Mouse (Mus musculus): Measurements from ENCODE around the gene Rffl. TPM values are rescaled to one million over a fixed set of nuclear protein-coding genes. Genes with fewer than 3 reads are reported as not detected.

The Rffl gene
- 1 to 10 TPM; 5.6 to 9.7 TPM for total RNA-seq (2021)
- long read RNA-seq, experiment 1, partial matches to known transcripts = 3 of 8 reads
- long read RNA-seq, experiment 1, other reads (novel, unspliced or antisense) = 5 of 8 reads
- long read RNA-seq, experiment 2, partial matches to known transcripts = 0 of 20 reads
- long read RNA-seq, experiment 2, other reads (novel, unspliced or antisense) = 18 of 20 reads

DNA sequence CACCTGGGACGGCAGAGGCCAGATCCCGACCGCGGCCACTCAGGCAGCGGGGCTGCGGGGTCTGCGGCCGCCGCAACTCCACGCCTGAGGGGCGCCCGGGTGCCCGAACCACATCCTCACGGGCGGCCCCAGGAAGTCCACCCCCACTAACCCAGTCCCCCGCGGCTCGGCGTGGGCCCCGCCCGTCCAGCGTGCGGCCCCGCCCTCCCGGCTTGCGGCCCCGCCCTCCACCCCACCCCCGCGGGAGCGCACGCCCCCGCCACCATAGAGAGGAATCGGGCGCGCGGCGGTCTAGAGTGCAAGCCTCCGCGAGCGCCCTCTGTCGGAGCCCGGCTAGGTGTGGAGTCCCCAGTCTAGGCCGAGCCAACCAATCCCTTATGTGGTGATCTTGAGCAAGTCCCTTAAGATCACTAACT lies at the start of gene Rffl:
Rffl (minus strand) TSS at position 180 of the 416 bp plus-strand sequence.
- intact Hi-C loops (cut with DNase I) = loop anchor here (2.0 to 5.0 kb wide), 2 partner anchors 56 to 109 kb away; partner anchors contain the start of genes Cct6b and Zfp830
- peak; percentile 91 to 93 for DNase-seq

- intact Hi-C loops (cut with DNase I) = no loop called here
- DNase-seq = no peak
Observed at GRCm38 (mm10) chr11:82920768-82921167, 49.8 kb upstream of the Rffl start.

- intact Hi-C loops (cut with DNase I) = loop anchor here (2.0 kb wide), 1 partner anchor 44 kb away; no protein-coding TSS in a partner anchor
- peak; percentile 47 to 70 for DNase-seq
Observed at GRCm38 (mm10) chr11:82914711-82915352, 43.8 kb upstream of the Rffl start.

DNA sequence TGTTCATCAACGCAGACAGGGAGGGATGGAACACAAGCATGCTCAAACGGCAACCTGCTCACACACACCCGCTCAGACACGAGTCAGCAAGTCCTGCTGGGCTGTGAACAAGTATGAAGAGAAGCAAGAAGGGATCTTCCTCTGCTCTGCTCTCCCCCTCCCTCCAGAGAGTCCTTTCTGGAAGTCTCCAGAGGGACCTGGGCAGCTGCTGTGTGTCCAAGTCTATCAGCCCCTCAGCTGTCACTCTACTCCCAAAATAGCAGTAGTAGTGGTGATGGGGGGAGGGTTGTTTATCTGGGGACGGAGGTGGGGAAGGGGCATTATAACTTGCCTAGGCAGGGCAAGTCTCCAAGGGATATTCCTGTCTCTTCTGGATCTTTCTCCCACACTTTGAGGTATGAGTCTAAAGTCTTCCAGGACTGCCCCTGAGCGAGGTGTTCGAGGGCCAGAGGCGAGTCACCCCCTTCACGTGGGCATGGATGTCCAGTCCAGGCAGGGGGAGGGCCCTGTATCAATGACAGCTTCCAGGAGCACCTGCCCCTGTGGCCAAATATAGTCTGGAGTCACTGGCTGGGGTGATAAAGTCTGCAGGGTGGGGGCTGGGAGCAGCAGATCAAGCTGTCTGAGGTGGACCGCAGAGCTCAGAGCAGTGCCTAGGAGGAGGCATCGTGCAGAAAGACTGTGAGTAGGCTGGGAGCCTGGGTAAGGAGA lies 39.8 kb upstream of the Rffl start:
- peak; percentile 44 to 63 for DNase-seq
- intact Hi-C loops (cut with DNase I) = no loop called here

GRCm38 (mm10) chr11:82910250-82910649 lies 39.2 kb upstream of the Rffl start, which contains the start of gene Unc45b:
Gene Unc45b (plus strand): TSS chr11:82910550.
- intact Hi-C loops (cut with DNase I) = no loop called here

DNA sequence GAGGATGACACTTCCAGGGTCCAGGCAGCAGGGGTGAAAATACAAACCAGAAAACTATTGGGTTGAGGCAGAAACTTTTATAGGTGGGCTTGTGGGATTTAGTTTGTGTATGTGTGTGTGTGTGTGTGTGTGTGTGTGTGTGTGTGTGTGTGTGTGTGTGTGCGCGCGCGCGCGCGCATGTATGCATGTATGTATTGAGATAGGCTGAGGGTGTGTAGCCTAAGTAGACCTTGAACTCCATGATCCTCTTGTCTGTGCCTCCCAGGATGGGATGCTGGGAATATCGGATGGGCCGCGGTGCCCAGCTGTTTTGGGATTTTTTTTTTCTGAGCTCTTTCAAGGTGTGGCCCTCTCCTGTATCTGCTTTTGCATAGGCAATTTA lies 37.6 kb upstream of the Rffl start:
- intact Hi-C loops (cut with DNase I) = no loop called here
- DNase-seq = no peak

More at GRCm38 (mm10) chr11:82910250-82910649, 39.2 kb upstream of the Rffl start, which contains the start of gene Unc45b:
- DNase-seq = no peak

DNA sequence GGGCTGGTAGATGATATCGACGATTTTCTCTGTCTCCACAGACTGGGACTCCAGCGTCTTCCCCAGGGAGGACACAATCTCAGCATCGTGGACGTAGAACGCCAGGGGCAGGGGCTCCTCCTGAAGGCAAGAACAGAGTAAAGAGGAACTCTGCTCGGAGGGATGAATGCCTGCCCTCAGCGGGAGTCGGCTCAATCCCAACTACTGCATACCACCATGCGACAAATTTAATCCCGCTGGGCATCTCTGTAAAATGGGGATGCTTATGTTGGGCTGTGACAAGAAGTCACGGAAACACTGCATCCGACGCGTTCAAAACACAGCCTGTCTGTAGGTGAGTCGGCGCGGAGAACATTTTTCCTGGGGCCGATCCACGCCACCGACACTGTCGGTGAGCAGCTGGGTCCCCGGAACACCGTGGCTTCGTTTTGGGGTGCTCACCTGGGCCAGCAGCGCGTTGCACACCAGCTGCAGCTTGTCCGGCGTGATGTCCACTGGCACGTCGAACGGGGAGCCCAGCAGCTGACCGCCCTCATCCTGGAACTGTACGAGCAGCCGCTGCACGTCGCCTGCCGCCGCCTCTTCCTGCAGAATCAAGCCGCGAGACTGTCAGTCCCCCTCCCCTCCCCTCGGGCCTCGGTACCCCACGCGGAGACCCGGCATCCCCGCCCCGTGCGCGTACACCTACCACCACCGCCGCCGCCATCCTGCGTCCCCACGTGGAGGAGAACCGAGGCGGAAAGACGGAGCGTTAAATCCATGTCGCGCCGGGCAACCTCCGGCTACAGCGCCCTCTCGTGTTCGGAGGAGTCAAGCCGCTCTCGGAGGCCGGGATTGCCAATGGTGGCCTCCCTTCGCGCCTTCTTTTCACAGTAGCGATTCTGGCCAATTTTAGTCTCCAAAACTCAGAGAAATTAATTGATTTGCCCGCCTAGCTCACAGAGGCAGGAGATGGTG lies 36.9 kb upstream of the Rffl start, which contains the start of gene Nle1:
Nle1 (minus strand) TSS at position 761 of the 957 bp plus-strand sequence.
- intact Hi-C loops (cut with DNase I) = no loop called here
- DNase-seq = peak; percentile 89 to 91

DNA sequence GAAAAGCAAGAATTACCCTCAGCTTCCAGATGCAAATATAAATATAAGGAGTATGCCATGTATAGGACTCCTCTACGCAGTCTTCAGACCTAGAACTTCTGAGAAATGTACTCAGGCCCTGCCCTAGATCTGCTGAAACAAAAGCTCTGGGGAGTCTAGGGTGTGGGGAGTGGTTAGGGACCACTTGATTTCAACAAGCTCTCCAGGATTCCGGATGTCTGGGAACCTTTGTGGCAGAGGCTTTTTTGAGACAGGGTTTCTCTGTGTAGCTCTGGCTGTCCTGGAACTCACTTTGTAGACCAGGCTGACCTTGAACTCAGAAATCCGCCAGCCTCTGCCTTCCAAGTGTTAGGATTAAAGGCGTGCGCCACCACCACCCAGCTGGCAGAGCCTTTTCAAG lies 34.8 kb upstream of the Rffl start:
- intact Hi-C loops (cut with DNase I) = no loop called here
- DNase-seq = no peak

- intact Hi-C loops (cut with DNase I) = no loop called here
- no peak for DNase-seq
Observed at GRCm38 (mm10) chr11:82904952-82905351, 33.9 kb upstream of the Rffl start.

DNA sequence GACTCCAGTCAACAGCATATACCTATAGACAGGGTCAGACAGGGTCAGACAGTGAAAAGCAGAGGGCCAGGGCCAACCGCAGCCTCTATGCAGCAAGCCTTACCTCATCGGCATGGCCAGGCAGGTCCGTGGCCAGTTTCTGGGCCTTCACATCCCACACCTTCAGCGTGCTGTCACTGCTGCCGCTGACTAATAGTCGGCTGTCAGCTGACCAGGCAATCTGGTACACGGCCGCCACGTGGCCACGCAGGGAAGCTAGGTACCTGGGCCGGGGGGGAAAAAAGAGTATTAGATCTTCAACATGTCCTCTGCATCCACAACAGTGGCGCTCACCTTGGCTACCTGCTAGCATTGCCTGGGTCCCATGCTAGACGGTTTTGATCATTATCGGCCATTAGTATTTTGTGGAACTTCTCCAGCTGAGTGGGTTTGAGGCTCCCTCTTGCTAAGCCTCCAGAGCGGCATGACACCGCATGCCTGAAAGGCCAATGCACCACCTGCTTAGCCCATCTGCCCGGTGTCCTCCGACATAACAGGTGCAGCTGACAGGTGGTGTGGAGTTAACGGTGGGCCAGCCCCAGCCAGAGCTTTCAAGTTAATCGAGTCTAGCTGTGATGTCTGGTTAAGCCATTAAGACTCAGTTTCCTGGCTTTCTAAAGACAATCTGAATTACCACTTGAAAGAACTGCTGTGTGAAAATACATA lies 30.7 kb upstream of the Rffl start:
- intact Hi-C loops (cut with DNase I) = no loop called here
- no peak for DNase-seq

DNA sequence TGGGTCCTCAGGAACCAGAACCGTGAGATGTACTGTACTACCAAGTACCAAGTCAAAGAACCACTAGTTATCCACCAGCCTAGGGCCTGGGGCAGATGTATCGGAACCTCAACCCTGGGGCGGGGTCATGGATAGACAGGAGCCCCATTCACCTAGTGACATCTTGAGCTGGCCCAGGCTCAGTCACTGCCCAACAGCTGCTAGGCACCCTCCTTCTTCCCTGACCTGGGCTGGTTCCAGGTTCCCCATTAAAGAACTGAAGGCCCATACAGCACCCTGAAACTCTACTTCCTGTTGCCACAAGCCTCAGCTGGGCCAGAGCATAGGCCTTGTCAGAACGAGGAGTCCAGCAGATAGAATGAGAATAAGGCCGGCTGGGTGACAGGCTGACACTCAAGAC lies 28.7 kb upstream of the Rffl start:
- no peak for DNase-seq
- intact Hi-C loops (cut with DNase I) = no loop called here

GRCm38 (mm10) chr11:82897478-82897877 lies 26.5 kb upstream of the Rffl start:
- intact Hi-C loops (cut with DNase I) = no loop called here
- no peak for DNase-seq

DNA sequence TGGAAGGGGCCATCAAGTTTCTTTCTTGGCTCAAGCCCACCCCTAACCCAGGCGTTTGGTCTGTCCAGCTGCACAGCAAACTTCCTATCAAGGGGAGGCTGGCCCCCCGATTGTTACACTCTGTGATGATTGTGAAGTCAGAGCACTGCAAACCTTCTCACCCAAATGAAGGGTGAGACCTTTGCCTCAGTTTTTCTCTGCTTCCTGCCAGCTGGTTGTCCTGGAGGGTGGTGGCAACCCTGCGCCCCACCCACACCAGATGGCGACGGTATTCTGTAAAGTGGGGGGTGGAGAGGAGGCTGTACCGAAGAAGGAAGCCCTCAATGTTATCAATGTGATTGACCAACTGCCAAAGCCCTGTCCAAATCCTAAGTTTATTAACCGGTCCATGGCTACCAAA lies 20.9 kb upstream of the Rffl start, which contains the start of gene Fndc8:
Fndc8 (plus strand) TSS at position 189 of the 400 bp plus-strand sequence.
- intact Hi-C loops (cut with DNase I) = loop anchor here (2.0 to 5.0 kb wide), 4 partner anchors 70 to 655 kb away; no protein-coding TSS in a partner anchor
- no peak for DNase-seq

DNA sequence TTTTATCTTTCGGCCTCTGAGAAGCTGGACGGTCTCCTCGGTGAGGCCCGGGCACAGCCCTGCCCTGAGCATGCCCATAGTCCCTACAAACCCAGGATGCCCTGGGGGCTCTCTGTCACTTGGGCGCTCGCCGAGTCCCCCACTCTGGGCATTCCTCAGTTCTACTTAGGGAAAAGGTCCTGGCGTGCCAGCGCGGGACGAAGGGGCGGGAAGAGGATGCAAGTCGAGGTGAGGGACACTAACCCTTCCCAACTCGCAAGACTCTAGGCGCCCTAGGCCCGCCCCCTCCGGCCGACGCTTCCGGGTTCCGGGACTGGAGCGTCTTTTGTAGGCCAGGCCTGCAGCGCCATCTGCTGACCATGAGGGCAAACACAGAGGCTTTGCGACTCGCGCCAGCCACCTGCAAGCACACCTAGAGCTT lies 19.3 kb upstream of the Rffl start, which contains the start of gene Rad51d:
Rad51d (minus strand) TSS at position 273 of the 421 bp plus-strand sequence.
- intact Hi-C loops (cut with DNase I) = loop anchor here (2.0 to 5.0 kb wide), 4 partner anchors 68 to 653 kb away; no protein-coding TSS in a partner anchor
- peak; percentile 91 to 92 for DNase-seq

- intact Hi-C loops (cut with DNase I) = loop anchor here (2.0 to 5.0 kb wide), 4 partner anchors 67 to 652 kb away; no protein-coding TSS in a partner anchor
- DNase-seq = no peak
Observed at GRCm38 (mm10) chr11:82889524-82890341, 18.7 kb upstream of the Rffl start.

DNA sequence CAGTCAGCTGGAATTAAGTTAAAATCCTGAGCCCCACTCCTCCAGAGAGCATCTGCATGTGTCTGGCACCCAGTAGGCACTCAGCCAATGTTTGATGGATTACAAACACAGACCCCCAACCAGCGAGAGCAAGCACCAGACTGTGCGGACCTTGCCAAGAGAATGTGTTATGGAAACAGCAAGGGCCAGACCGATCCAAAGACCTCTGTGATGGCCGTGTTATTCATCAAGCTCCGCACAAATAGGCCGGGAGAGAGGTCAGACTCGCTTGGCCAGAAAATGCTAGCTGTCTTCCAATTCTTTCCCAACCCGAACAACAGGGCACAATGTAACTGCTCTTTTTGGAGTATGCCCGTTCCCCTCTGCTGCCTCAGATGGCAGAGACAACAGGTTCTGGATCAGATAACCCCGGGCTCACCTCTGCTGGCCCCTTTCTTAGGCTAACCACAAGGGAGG lies 17.5 kb upstream of the Rffl start:
- no peak for DNase-seq
- intact Hi-C loops (cut with DNase I) = no loop called here

GRCm38 (mm10) chr11:82886559-82886958 lies 15.5 kb upstream of the Rffl start:
- no peak for DNase-seq
- intact Hi-C loops (cut with DNase I) = no loop called here

GRCm38 (mm10) chr11:82883180-82883579 lies 12.2 kb upstream of the Rffl start:
- DNase-seq = no peak
- intact Hi-C loops (cut with DNase I) = no loop called here

All from gastrocnemius, postnatal 36 days (tissue).